Mouse (Mus musculus) kidney, adult 10 weeks (tissue): Measurements from ENCODE around the gene Zfp981. TPM values are rescaled to one million over a fixed set of nuclear protein-coding genes. Genes with fewer than 3 reads are reported as not detected.

Experiments
- polyA plus RNA-seq: library from polyadenylated mRNA; stranded (reverse); fragments of 350-450 nt; fragmentation: Illumina TruSeq; extraction: RNeasy Lipid Tissue Mini Kit (QIAGEN cat#74804); gene quantifications from one replicate; pipeline ENCODE4 v1.2.3, GENCODE M21; 2014; ENCODE audit warnings: low read depth, low replicate concordance

Gene Zfp981
- not detected for polyA plus RNA-seq

DNA sequence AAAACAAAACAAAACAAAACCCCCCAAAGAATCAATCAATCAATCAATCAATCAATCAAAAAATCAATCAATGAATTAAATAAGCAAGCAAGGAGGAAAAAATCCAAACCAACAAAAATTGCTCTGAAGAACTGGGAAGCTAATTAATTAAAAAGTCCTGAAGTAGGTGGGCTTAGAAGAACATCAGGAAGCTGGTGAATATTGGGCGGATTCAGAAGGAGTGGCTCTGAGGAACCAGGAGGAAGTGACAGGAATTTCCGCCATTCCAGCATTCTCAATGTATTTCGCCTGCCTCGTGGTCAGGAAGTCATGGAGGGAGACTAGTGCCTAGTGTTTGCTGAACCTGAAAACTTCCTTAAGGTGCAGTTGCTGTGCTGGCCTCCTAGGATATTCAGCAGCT lies at the start of gene Zfp981:
Gene Zfp981 (plus strand): TSS at position 301 of the 400 bp plus-strand sequence.

Other genes starting within 250 kb of the Zfp981 start
- 3.5 TPM for gene Zfp992, start 53.0 kb upstream of the Zfp981 start, polyA plus RNA-seq
- gene Zfp993, start 108.9 kb downstream of the Zfp981 start, polyA plus RNA-seq, result 4.0 TPM